Mouse (Mus musculus): ENCODE measurements at regions not wholly inside any gene's neighbourhood (a gene's known extent, or its start where the extent isn't known, plus 50 kb on each side); places are given as distances from the start of the nearest gene placed in this dataset.

- in situ Hi-C loops (cut with MboI; ENCODE audit: unreplicated experiment in 2 of 2): no loop called here
Observed at GRCm38 (mm10) chr10:17528116-17528515, 194.9 kb upstream of the Cited2 start.

GRCm38 (mm10) chr10:17528846-17529245 is 194.2 kb upstream of the Cited2 start:
- in situ Hi-C loops (cut with MboI; ENCODE audit: unreplicated experiment in 2 of 2): no loop called here

GRCm38 (mm10) chr10:17529851-17530509 is 193.0 kb upstream of the Cited2 start:
- in situ Hi-C loops (cut with MboI; ENCODE audit: unreplicated experiment in 2 of 2): no loop called here

- in situ Hi-C loops (cut with MboI; ENCODE audit: unreplicated experiment in 2 of 2): no loop called here
Observed at GRCm38 (mm10) chr10:17531021-17531420, 192.0 kb upstream of the Cited2 start.

GRCm38 (mm10) chr10:17538944-17539533 is 184.0 kb upstream of the Cited2 start:
- in situ Hi-C loops (cut with MboI; ENCODE audit: unreplicated experiment in 2 of 2): no loop called here

- in situ Hi-C loops (cut with MboI; ENCODE audit: unreplicated experiment in 2 of 2): no loop called here
Observed at GRCm38 (mm10) chr10:17540404-17541375, 182.3 kb upstream of the Cited2 start.

GRCm38 (mm10) chr10:17542104-17542846 is 180.7 kb upstream of the Cited2 start:
- in situ Hi-C loops (cut with MboI; ENCODE audit: unreplicated experiment in 2 of 2): no loop called here

- in situ Hi-C loops (cut with MboI; ENCODE audit: unreplicated experiment in 2 of 2): no loop called here
Observed at GRCm38 (mm10) chr10:17542847-17543421, 180.1 kb upstream of the Cited2 start.

- in situ Hi-C loops (cut with MboI; ENCODE audit: unreplicated experiment in 2 of 2): no loop called here
Observed at GRCm38 (mm10) chr10:17545291-17545690, 177.7 kb upstream of the Cited2 start.

GRCm38 (mm10) chr10:17547986-17548385 is 175.0 kb upstream of the Cited2 start:
- in situ Hi-C loops (cut with MboI; ENCODE audit: unreplicated experiment in 2 of 2): no loop called here

GRCm38 (mm10) chr10:17548629-17549580 is 174.1 kb upstream of the Cited2 start:
- in situ Hi-C loops (cut with MboI; ENCODE audit: unreplicated experiment in 2 of 2): no loop called here

- in situ Hi-C loops (cut with MboI; ENCODE audit: unreplicated experiment in 2 of 2): no loop called here
Observed at GRCm38 (mm10) chr10:17549711-17550637, 173.0 kb upstream of the Cited2 start.

- in situ Hi-C loops (cut with MboI; ENCODE audit: unreplicated experiment in 2 of 2): no loop called here
Observed at GRCm38 (mm10) chr10:17550638-17551013, 172.4 kb upstream of the Cited2 start.

- in situ Hi-C loops (cut with MboI; ENCODE audit: unreplicated experiment in 2 of 2): no loop called here
Observed at GRCm38 (mm10) chr10:17551869-17552268, 171.1 kb upstream of the Cited2 start.

GRCm38 (mm10) chr10:17552277-17552676 is 170.7 kb upstream of the Cited2 start:
- in situ Hi-C loops (cut with MboI; ENCODE audit: unreplicated experiment in 2 of 2): no loop called here

GRCm38 (mm10) chr10:17556391-17556790 is 166.6 kb upstream of the Cited2 start:
- in situ Hi-C loops (cut with MboI; ENCODE audit: unreplicated experiment in 2 of 2): no loop called here

GRCm38 (mm10) chr10:17559370-17559955 is 163.6 kb upstream of the Cited2 start:
- in situ Hi-C loops (cut with MboI; ENCODE audit: unreplicated experiment in 2 of 2): no loop called here

- in situ Hi-C loops (cut with MboI; ENCODE audit: unreplicated experiment in 2 of 2): loop anchor here (5.0 kb wide), 1 partner anchor 162 kb away; the partner anchor contains the start of gene Cited2 (in 2 of the 2)
Observed at GRCm38 (mm10) chr10:17559980-17560379, 163.0 kb upstream of the Cited2 start.

Measured in v-Abl transformed pro-B cells (cell line).